Mouse (Mus musculus): ENCODE data around the gene Sorcs2.
"Not testable (repeated sequence)": the region's sequence is repeated elsewhere in the genome, so short reads cannot be mapped to it uniquely, and the experiment has no call there.

The Sorcs2 gene

GRCm38 (mm10) chr5:36301166-36301565 is 96.8 kb downstream of the Sorcs2 start:
- DNase-seq (ENCODE audit: low spot score): no peak

- no peak for DNase-seq (ENCODE audit: low spot score)
These were observed 99.9 kb downstream of the Sorcs2 start for GRCm38 (mm10) chr5:36298049-36298448.

GRCm38 (mm10) chr5:36297246-36297645 is 100.7 kb downstream of the Sorcs2 start:
- no peak for DNase-seq (ENCODE audit: low spot score)

- DNase-seq (ENCODE audit: low spot score): no peak
These were observed 104.6 kb downstream of the Sorcs2 start for GRCm38 (mm10) chr5:36293109-36293900.

GRCm38 (mm10) chr5:36292321-36292720 is 105.6 kb downstream of the Sorcs2 start:
- no peak for DNase-seq (ENCODE audit: low spot score)

GRCm38 (mm10) chr5:36291191-36291590 is 106.7 kb downstream of the Sorcs2 start:
- DNase-seq (ENCODE audit: low spot score): no peak

- DNase-seq (ENCODE audit: low spot score): no peak
These were observed 112.5 kb downstream of the Sorcs2 start for GRCm38 (mm10) chr5:36285405-36285804.

GRCm38 (mm10) chr5:36279896-36280295 is 118.0 kb downstream of the Sorcs2 start:
- DNase-seq (ENCODE audit: low spot score): no peak

GRCm38 (mm10) chr5:36274684-36275394 is 123.1 kb downstream of the Sorcs2 start:
- DNase-seq (ENCODE audit: low spot score): no peak

- no peak for DNase-seq (ENCODE audit: low spot score)
These were observed 130.7 kb downstream of the Sorcs2 start for GRCm38 (mm10) chr5:36267194-36267769.

- no peak for DNase-seq (ENCODE audit: low spot score)
These were observed 137.1 kb downstream of the Sorcs2 start for GRCm38 (mm10) chr5:36260862-36261261.

- DNase-seq (ENCODE audit: low spot score): no peak
These were observed 138.2 kb downstream of the Sorcs2 start for GRCm38 (mm10) chr5:36259691-36260124.

- DNase-seq (ENCODE audit: low spot score): no peak
These were observed 139.4 kb downstream of the Sorcs2 start for GRCm38 (mm10) chr5:36258387-36259181.

- DNase-seq (ENCODE audit: low spot score): peak; percentile 8
These were observed 140.9 kb downstream of the Sorcs2 start for GRCm38 (mm10) chr5:36257008-36257407.

- DNase-seq (ENCODE audit: low spot score): no peak
These were observed 143.1 kb downstream of the Sorcs2 start for GRCm38 (mm10) chr5:36254642-36255516.

- DNase-seq (ENCODE audit: low spot score): no peak
These were observed 145.0 kb downstream of the Sorcs2 start for GRCm38 (mm10) chr5:36252746-36253504.

- DNase-seq (ENCODE audit: low spot score): no peak
These were observed 149.9 kb downstream of the Sorcs2 start for GRCm38 (mm10) chr5:36248022-36248421.

GRCm38 (mm10) chr5:36237526-36237925 is 160.4 kb downstream of the Sorcs2 start:
- DNase-seq (ENCODE audit: low spot score): not testable (repeated sequence)

- no peak for DNase-seq (ENCODE audit: low spot score)
These were observed 167.6 kb downstream of the Sorcs2 start for GRCm38 (mm10) chr5:36230301-36230780.
